Mouse (Mus musculus) megakaryocyte, embryonic 14.5 days (primary cell): ENCODE measurements at regions not wholly inside any gene's neighbourhood (a gene's known extent, or its start where the extent isn't known, plus 50 kb on each side); places are given as distances from the start of the nearest gene placed in this dataset.

Source experiments
- FLI1 ChIP-seq: IDR thresholded peaks from 2 replicates; pipeline ENCODE4 v1.6.1; 2012; ENCODE audit warnings: low read length, inconsistent platforms, mixed read lengths
- GATA1 ChIP-seq: IDR thresholded peaks from 3 replicates; pipeline ENCODE4 v1.6.1; 2012; ENCODE audit warnings: mixed read lengths, low read length, inconsistent platforms, borderline replicate concordance

DNA sequence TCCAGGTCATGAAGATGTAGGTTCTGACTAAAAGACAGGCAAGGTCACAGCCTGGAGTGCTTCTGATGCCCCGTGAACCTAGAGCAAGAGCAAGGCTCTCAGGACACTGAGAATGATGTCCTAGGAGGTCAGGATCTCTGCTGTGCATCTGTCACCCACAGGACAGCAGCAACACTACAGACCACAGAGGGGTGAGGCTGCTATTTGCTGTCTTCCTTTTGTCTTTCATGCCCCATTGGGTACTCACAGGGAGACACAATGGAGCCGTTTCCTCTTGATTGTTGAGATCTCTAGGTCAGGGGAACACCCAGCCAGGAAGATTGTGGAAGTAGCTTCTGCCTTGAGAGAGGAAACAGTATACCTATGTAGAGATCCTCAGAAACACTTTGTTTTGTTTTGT, 339.9 kb downstream of the Mex3b start:
- TF ChIP-seq GATA1, result no peak
- TF ChIP-seq FLI1, result no peak
